Mouse (Mus musculus) hindbrain, embryonic 15.5 days (tissue): ENCODE results near the gene 1700001P01Rik. TPM values are rescaled to one million over a fixed set of nuclear protein-coding genes. Genes with fewer than 3 reads are reported as not detected.

Experiments
- ATAC-seq: fragments of 200-750 bp; cut with Nextera tagmentation; 2 replicates; pipeline ENCODE4 v1.8.0; 2017; ENCODE audit warnings: low read depth, moderate number of reproducible peaks, moderate TSS enrichment; ENCODE audit not compliant: low FRiP score
- H3K27ac ChIP-seq: fragments of 300-500 bp; sonication (generic); replicated peaks from 2 replicates; pipeline ENCODE4 v1.5.1; 2015; ENCODE audit warnings: mild to moderate bottlenecking, inconsistent platforms
- H3K27me3 ChIP-seq: fragments of 300-500 bp; sonication (generic); 2 replicates; pipeline ENCODE4 v1.6.1; 2015; ENCODE audit warnings: control low read depth, inconsistent platforms
- H3K36me3 ChIP-seq: fragments of 300-500 bp; sonication (generic); 2 replicates; pipeline ENCODE4 v1.6.1; 2015; ENCODE audit warnings: control low read depth, inconsistent platforms
- H3K4me1 ChIP-seq: fragments of 300-500 bp; sonication (generic); replicated peaks from 2 replicates; pipeline ENCODE4 v1.6.1; 2015; ENCODE audit warnings: control low read depth, inconsistent platforms
- H3K4me2 ChIP-seq: fragments of 300-500 bp; sonication (generic); 2 replicates; pipeline ENCODE4 v1.6.1; 2015; ENCODE audit warnings: moderate library complexity, mild to moderate bottlenecking, inconsistent platforms
- H3K4me3 ChIP-seq: fragments of 300-500 bp; sonication (generic); 2 replicates; pipeline ENCODE4 v1.5.1; 2015; ENCODE audit warnings: mild to moderate bottlenecking, inconsistent platforms
- H3K9ac ChIP-seq: fragments of 300-500 bp; sonication (generic); 2 replicates; pipeline ENCODE4 v1.6.1; 2015; ENCODE audit warnings: inconsistent platforms
- H3K9me3 ChIP-seq: fragments of 300-500 bp; sonication (generic); 2 replicates; pipeline ENCODE4 v1.6.1; 2016; ENCODE audit warnings: control low read depth, inconsistent platforms
- WGBS: fragments of 180-500 bp; shearing (Covaris S2); methylation state at CpG from one replicate; pipeline ENCODE4 v1.1.7; 2015; 5-methylcytosine and 5-hydroxymethylcytosine counted together
- polyA plus RNA-seq: library from polyadenylated mRNA; unstranded; fragments of >200 nt; fragmentation: Nextera tagmentation; extraction: Ambion mirVana; gene quantifications from 2 replicates; pipeline ENCODE4 v1.2.1, GENCODE M21; 2015

The 1700001P01Rik gene
- polyA plus RNA-seq, 1 experiment from 2014 or later: 0.26 TPM

- Histone ChIP-seq H3K4me1 (peaks cover 21% of the 10 kb centered on the region), H3K36me3 (peaks cover 51% of the 10 kb centered on the region), H3K4me3 (no peak overlapping the region), H3K9me3 (no peaks in the 10 kb centered on the region), H3K9ac (no peak overlapping the region), H3K27me3 (no peaks in the 10 kb centered on the region), H3K4me2 (no peak overlapping the region), H3K27ac (no peak overlapping the region)
- ATAC-seq: no peak
These were observed 14.1 kb downstream of the 1700001P01Rik start for GRCm38 (mm10) chr11:97761638-97762037.

GRCm38 (mm10) chr11:97758942-97759341 is 16.8 kb downstream of the 1700001P01Rik start:
- Histone ChIP-seq H3K9ac (no peak overlapping the region), H3K4me2 (no peak overlapping the region), H3K27ac (no peak overlapping the region), H3K27me3 (no peaks in the 10 kb centered on the region), H3K9me3 (no peaks in the 10 kb centered on the region), H3K36me3 (peaks cover 70% of the 10 kb centered on the region), H3K4me3 (no peak overlapping the region), H3K4me1 (peaks cover under 1% of the 10 kb centered on the region)
- ATAC-seq: no peak
- WGBS: 85% methylated on average over 6 of the region's 6 CpGs

GRCm38 (mm10) chr11:97758125-97758524 is 17.6 kb downstream of the 1700001P01Rik start:
- 94% methylated on average over 1 of the region's 1 CpGs for WGBS
- H3K27ac ChIP-seq: no peak overlapping the region
- H3K4me2 ChIP-seq: no peak overlapping the region
- no peaks in the 10 kb centered on the region for H3K27me3 ChIP-seq
- H3K9ac ChIP-seq: no peak overlapping the region
- H3K36me3 ChIP-seq: peaks cover 77% of the 10 kb centered on the region
- H3K9me3 ChIP-seq: no peaks in the 10 kb centered on the region
- H3K4me1 ChIP-seq: no peaks in the 10 kb centered on the region
- no peak for ATAC-seq
- no peak overlapping the region for H3K4me3 ChIP-seq

- Histone ChIP-seq H3K4me2 (no peak overlapping the region), H3K9me3 (no peaks in the 10 kb centered on the region), H3K4me3 (no peak overlapping the region), H3K9ac (no peak overlapping the region), H3K27ac (no peak overlapping the region), H3K36me3 (peaks cover 82% of the 10 kb centered on the region), H3K4me1 (no peaks in the 10 kb centered on the region), H3K27me3 (no peaks in the 10 kb centered on the region)
- no peak for ATAC-seq
- WGBS: 96% methylated on average over 8 of the region's 8 CpGs
These were observed 22.4 kb downstream of the 1700001P01Rik start for GRCm38 (mm10) chr11:97753277-97753676.

GRCm38 (mm10) chr11:97748496-97748895 is 27.2 kb downstream of the 1700001P01Rik start:
- Histone ChIP-seq H3K27ac (no peak overlapping the region), H3K4me3 (no peak overlapping the region), H3K9ac (no peak overlapping the region), H3K27me3 (no peaks in the 10 kb centered on the region), H3K4me1 (peaks cover 5% of the 10 kb centered on the region; the same call in 1 of the 2 replicates), H3K9me3 (no peaks in the 10 kb centered on the region), H3K4me2 (no peak overlapping the region), H3K36me3 (peaks cover 68% of the 10 kb centered on the region)
- WGBS: 89% methylated on average over 5 of the region's 5 CpGs
- no peak for ATAC-seq

- no peak for ATAC-seq
- H3K27ac ChIP-seq: no peak overlapping the region
- H3K27me3 ChIP-seq: no peaks in the 10 kb centered on the region
These were observed 27.9 kb downstream of the 1700001P01Rik start for GRCm38 (mm10) chr11:97747773-97748172.

GRCm38 (mm10) chr11:97745331-97745721 is 30.4 kb downstream of the 1700001P01Rik start:
- H3K9ac ChIP-seq: 0 out of 2 replicates have a peak overlapping the region, but pooled peaks have one; percentile 2
- peak overlapping the region; percentile 52 for H3K4me2 ChIP-seq
- WGBS: 7% methylated on average over 13 of the region's 13 CpGs
- H3K4me3 ChIP-seq: peak overlapping the region; percentile 69
- peaks cover 41% of the 10 kb centered on the region for H3K36me3 ChIP-seq
- H3K9me3 ChIP-seq: no peaks in the 10 kb centered on the region
- H3K4me1 ChIP-seq: peaks cover 32% of the 10 kb centered on the region
- H3K27ac ChIP-seq: peak overlapping the region; percentile 99
- no peak; the same call in 1 of the 2 replicates for ATAC-seq
- no peaks in the 10 kb centered on the region for H3K27me3 ChIP-seq

More at GRCm38 (mm10) chr11:97747773-97748172, 27.9 kb downstream of the 1700001P01Rik start:
- H3K4me3 ChIP-seq: no peak overlapping the region
- no peak overlapping the region for H3K4me2 ChIP-seq
- H3K9me3 ChIP-seq: no peaks in the 10 kb centered on the region
- no peak overlapping the region for H3K9ac ChIP-seq
- peaks cover 60% of the 10 kb centered on the region for H3K36me3 ChIP-seq
- peaks cover 12% of the 10 kb centered on the region for H3K4me1 ChIP-seq
- 95% methylated on average over 8 of the region's 8 CpGs for WGBS

GRCm38 (mm10) chr11:97744718-97745330 is 30.9 kb downstream of the 1700001P01Rik start:
- Histone ChIP-seq H3K4me1 (peaks cover 34% of the 10 kb centered on the region), H3K4me3 (peak overlapping the region; percentile 69), H3K36me3 (peaks cover 38% of the 10 kb centered on the region), H3K4me2 (peak overlapping the region; percentile 77), H3K27ac (peak overlapping the region; percentile 99), H3K9me3 (no peaks in the 10 kb centered on the region), H3K27me3 (no peaks in the 10 kb centered on the region), H3K9ac (peak overlapping the region; percentile 90)
- under 1% methylated on average over 47 of the region's 57 CpGs for WGBS
- ATAC-seq: peak; percentile 96

GRCm38 (mm10) chr11:97744063-97744717 is 31.5 kb downstream of the 1700001P01Rik start, which contains the start of gene Pip4k2b:
Pip4k2b (minus strand) TSS chr11:97744704.
- peak within 1 kb of the TSS; percentile 90 for H3K9ac ChIP-seq
- no peaks in the 10 kb centered on the region for H3K27me3 ChIP-seq
- peak within 1 kb of the TSS; percentile 69 for H3K4me3 ChIP-seq
- no peaks in the 10 kb centered on the region for H3K9me3 ChIP-seq
- H3K4me2 ChIP-seq: peak within 1 kb of the TSS; percentile 77
- H3K36me3 ChIP-seq: peaks cover 32% of the 10 kb centered on the region
- 2% methylated on average over 59 of the region's 63 CpGs for WGBS
- H3K4me1 ChIP-seq: peaks cover 34% of the 10 kb centered on the region
- H3K27ac ChIP-seq: peak within 1 kb of the TSS; percentile 99
- peak; percentile 49 for ATAC-seq

- 25% methylated on average over 9 of the region's 9 CpGs for WGBS
These were observed 32.3 kb downstream of the 1700001P01Rik start for GRCm38 (mm10) chr11:97743423-97743822.

GRCm38 (mm10) chr11:97742591-97742990 is 33.1 kb downstream of the 1700001P01Rik start:
- Histone ChIP-seq H3K9me3 (no peaks in the 10 kb centered on the region), H3K27ac (no peak overlapping the region), H3K4me3 (peak overlapping the region; percentile 69), H3K4me2 (peak overlapping the region; percentile 77), H3K36me3 (peaks cover 18% of the 10 kb centered on the region), H3K27me3 (no peaks in the 10 kb centered on the region), H3K4me1 (peaks cover 41% of the 10 kb centered on the region), H3K9ac (0 out of 2 replicates have a peak overlapping the region, but pooled peaks have one; percentile 60)
- no peak for ATAC-seq
- WGBS: 75% methylated on average over 9 of the region's 9 CpGs

More at GRCm38 (mm10) chr11:97743423-97743822, 32.3 kb downstream of the 1700001P01Rik start:
- H3K36me3 ChIP-seq: peaks cover 26% of the 10 kb centered on the region
- peaks cover 34% of the 10 kb centered on the region for H3K4me1 ChIP-seq
- peak overlapping the region; percentile 77 for H3K4me2 ChIP-seq
- H3K27me3 ChIP-seq: no peaks in the 10 kb centered on the region
- peak overlapping the region; percentile 99 for H3K27ac ChIP-seq
- no peak for ATAC-seq
- peak overlapping the region; percentile 60 for H3K9ac ChIP-seq
- no peaks in the 10 kb centered on the region for H3K9me3 ChIP-seq
- H3K4me3 ChIP-seq: peak overlapping the region; percentile 69

GRCm38 (mm10) chr11:97742157-97742556 is 33.6 kb downstream of the 1700001P01Rik start:
- 94% methylated on average over 5 of the region's 5 CpGs for WGBS
- no peak overlapping the region for H3K27ac ChIP-seq
- H3K27me3 ChIP-seq: no peaks in the 10 kb centered on the region
- peak overlapping the region; percentile 77 for H3K4me2 ChIP-seq
- 0 out of 2 replicates have a peak overlapping the region, but pooled peaks have one; percentile 69 for H3K4me3 ChIP-seq
- H3K4me1 ChIP-seq: peaks cover 44% of the 10 kb centered on the region
- peaks cover 13% of the 10 kb centered on the region for H3K36me3 ChIP-seq
- H3K9me3 ChIP-seq: no peaks in the 10 kb centered on the region
- H3K9ac ChIP-seq: no peak overlapping the region
- ATAC-seq: no peak
